Mouse (Mus musculus) heart, embryonic 15.5 days (tissue): ENCODE results near the gene Rpsa. TPM values are rescaled to one million over a fixed set of nuclear protein-coding genes. Genes with fewer than 3 reads are reported as not detected.

Experiments
- ATAC-seq: fragments of 200-750 bp; cut with Nextera tagmentation; replicated peaks from 2 replicates; pipeline ENCODE4 v1.8.0; 2017; ENCODE audit warnings: low read depth, moderate TSS enrichment; ENCODE audit not compliant: insufficient number of reproducible peaks, insufficient read depth, low FRiP score
- H3K27ac ChIP-seq: fragments of 300-500 bp; sonication (generic); 2 replicates; pipeline ENCODE4 v1.5.1; 2015; ENCODE audit warnings: mild to moderate bottlenecking, inconsistent platforms
- H3K27me3 ChIP-seq: fragments of 300-500 bp; sonication (generic); 2 replicates; pipeline ENCODE4 v1.6.1; 2015; ENCODE audit warnings: inconsistent platforms
- H3K36me3 ChIP-seq: fragments of 300-500 bp; sonication (generic); 2 replicates; pipeline ENCODE4 v1.6.1; 2015; ENCODE audit warnings: mild to moderate bottlenecking, inconsistent platforms
- H3K4me1 ChIP-seq: fragments of 300-500 bp; sonication (generic); replicated peaks from 2 replicates; pipeline ENCODE4 v1.6.1; 2015; ENCODE audit warnings: inconsistent platforms
- H3K4me2 ChIP-seq: fragments of 300-500 bp; sonication (generic); 2 replicates; pipeline ENCODE4 v1.6.1; 2015; ENCODE audit warnings: inconsistent platforms, mild to moderate bottlenecking, moderate library complexity
- H3K4me3 ChIP-seq: fragments of 300-500 bp; sonication (generic); 2 replicates; pipeline ENCODE4 v1.5.1; 2015; ENCODE audit warnings: mild to moderate bottlenecking, inconsistent platforms
- H3K9ac ChIP-seq: fragments of 300-500 bp; sonication (generic); 2 replicates; pipeline ENCODE4 v1.6.1; 2015; ENCODE audit warnings: mild to moderate bottlenecking, inconsistent platforms
- H3K9me3 ChIP-seq: fragments of 300-500 bp; sonication (generic); replicated peaks from 2 replicates; pipeline ENCODE4 v1.6.1; 2016; ENCODE audit warnings: inconsistent platforms
- WGBS: fragments of 180-500 bp; shearing (Covaris S2); methylation state at CpG from one replicate; pipeline ENCODE4 v1.1.7; 2015; ENCODE audit warnings: mixed read lengths; 5-methylcytosine and 5-hydroxymethylcytosine counted together
- polyA plus RNA-seq: library from polyadenylated mRNA; unstranded; fragments of >200 nt; fragmentation: Nextera tagmentation; extraction: Ambion mirVana; gene quantifications from 2 replicates; pipeline ENCODE4 v1.2.1, GENCODE M21; 2015

Rpsa gene
- polyA plus RNA-seq, 1 experiment from 2014 or later = 679 TPM

DNA sequence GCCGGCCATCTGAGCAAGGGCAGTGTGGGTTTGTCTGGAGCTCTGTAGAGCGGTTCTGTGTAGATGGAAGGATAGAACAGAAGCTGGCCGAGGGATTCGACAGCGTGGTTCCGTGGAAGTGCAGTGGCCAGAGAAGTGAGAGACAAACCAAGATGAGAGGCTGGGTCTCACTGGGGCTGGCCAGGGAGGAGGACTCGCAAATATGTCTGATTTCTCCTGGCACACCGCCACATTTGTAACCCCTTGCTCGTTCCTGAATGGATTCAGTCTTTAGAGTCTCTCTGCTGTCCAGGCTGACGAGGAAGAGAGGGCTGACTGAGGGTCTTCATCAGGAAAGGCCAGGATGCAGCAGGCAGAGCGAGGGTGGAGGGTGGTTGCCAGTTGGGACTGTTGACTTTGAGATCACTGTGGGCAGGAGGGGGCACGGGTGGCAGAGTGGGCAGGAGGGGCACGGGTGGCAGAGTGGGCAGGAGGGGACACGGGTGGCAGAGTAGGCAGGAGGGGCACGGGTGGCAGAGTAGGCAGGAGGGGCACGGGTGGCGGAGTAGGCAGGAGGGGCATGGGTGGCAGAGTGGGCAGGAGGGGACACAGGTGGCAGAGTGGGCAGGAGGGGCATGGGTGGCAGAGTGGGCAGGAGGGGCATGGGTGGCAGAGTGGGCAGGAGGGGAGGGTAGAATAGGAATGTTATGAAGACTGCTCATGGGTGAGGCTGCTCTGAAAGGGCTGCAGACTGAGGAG is 13.3 kb upstream of the Rpsa start:
- ATAC-seq = no peak
- H3K4me2 ChIP-seq = no peak overlapping the region
- no peak overlapping the region for H3K27ac ChIP-seq

GRCm38 (mm10) chr9:120114789-120115151 is 12.7 kb upstream of the Rpsa start:
- Histone ChIP-seq H3K27ac (no peak overlapping the region), H3K4me2 (no peak overlapping the region), H3K27me3 (no peaks in the 10 kb centered on the region), H3K9ac (no peak overlapping the region), H3K9me3 (no peaks in the 10 kb centered on the region), H3K4me1 (peaks cover 15% of the 10 kb centered on the region), H3K36me3 (peaks cover 14% of the 10 kb centered on the region; the same call in 1 of the 2 replicates), H3K4me3 (no peak overlapping the region)
- ATAC-seq = no peak
- 100% methylated on average over 2 of the region's 2 CpGs for WGBS

More for the DNA sequence above, 13.3 kb upstream of the Rpsa start:
- no peaks in the 10 kb centered on the region for H3K9me3 ChIP-seq
- H3K27me3 ChIP-seq = no peaks in the 10 kb centered on the region
- H3K36me3 ChIP-seq = peaks cover 9% of the 10 kb centered on the region; the same call in 1 of the 2 replicates
- peaks cover 15% of the 10 kb centered on the region for H3K4me1 ChIP-seq
- H3K4me3 ChIP-seq = no peak overlapping the region
- WGBS = 84% methylated on average over 17 of the region's 17 CpGs
- no peak overlapping the region for H3K9ac ChIP-seq

- ATAC-seq = no peak
- Histone ChIP-seq H3K36me3 (peaks cover 21% of the 10 kb centered on the region; the same call in 1 of the 2 replicates), H3K4me1 (peaks cover 15% of the 10 kb centered on the region), H3K27ac (no peak overlapping the region), H3K9me3 (no peaks in the 10 kb centered on the region), H3K9ac (no peak overlapping the region), H3K4me2 (no peak overlapping the region), H3K27me3 (no peaks in the 10 kb centered on the region), H3K4me3 (no peak overlapping the region)
- WGBS = 54% methylated on average over 5 of the region's 5 CpGs
Measured at GRCm38 (mm10) chr9:120115580-120115979, 11.9 kb upstream of the Rpsa start.

GRCm38 (mm10) chr9:120116184-120116624 is 11.3 kb upstream of the Rpsa start:
- Histone ChIP-seq H3K27ac (no peak overlapping the region), H3K9ac (no peak overlapping the region), H3K27me3 (no peaks in the 10 kb centered on the region), H3K4me3 (no peak overlapping the region), H3K36me3 (peaks cover 26% of the 10 kb centered on the region), H3K9me3 (no peaks in the 10 kb centered on the region), H3K4me1 (peaks cover 10% of the 10 kb centered on the region), H3K4me2 (0 out of 2 replicates have a peak overlapping the region, but pooled peaks have one; percentile 9)
- WGBS = 73% methylated on average over 8 of the region's 8 CpGs
- no peak for ATAC-seq

DNA sequence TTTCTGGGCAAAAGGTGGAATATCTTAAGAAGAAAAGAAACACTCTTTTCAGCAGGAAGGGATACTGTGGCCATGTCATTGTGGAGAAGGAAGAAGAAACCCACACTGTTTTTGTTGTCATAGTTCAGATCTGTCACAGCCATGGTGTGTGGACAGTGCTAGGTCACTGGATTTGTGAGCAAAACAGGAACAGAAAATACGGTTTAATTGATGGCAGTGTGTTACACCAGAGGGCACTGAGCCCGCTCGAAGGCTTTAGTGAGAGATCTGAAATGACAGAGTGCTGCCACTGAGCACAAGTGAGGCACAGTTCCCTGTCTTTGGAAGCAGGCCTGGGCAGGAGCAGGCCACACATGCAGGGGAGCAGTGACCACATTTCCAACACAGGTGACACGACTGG is 9.3 kb upstream of the Rpsa start:
- Histone ChIP-seq H3K36me3 (peaks cover 38% of the 10 kb centered on the region), H3K9me3 (no peaks in the 10 kb centered on the region), H3K9ac (no peak overlapping the region), H3K4me1 (peaks cover 7% of the 10 kb centered on the region), H3K27ac (no peak overlapping the region), H3K4me2 (no peak overlapping the region), H3K4me3 (no peak overlapping the region), H3K27me3 (no peaks in the 10 kb centered on the region)
- WGBS = 86% methylated on average over 4 of the region's 4 CpGs
- ATAC-seq = no peak

GRCm38 (mm10) chr9:120120503-120120902 is 7.0 kb upstream of the Rpsa start:
- ATAC-seq = no peak
- no peak overlapping the region for H3K4me3 ChIP-seq
- H3K9ac ChIP-seq = no peak overlapping the region
- H3K27me3 ChIP-seq = no peaks in the 10 kb centered on the region
- peaks cover 5% of the 10 kb centered on the region for H3K4me1 ChIP-seq
- peaks cover 49% of the 10 kb centered on the region for H3K36me3 ChIP-seq
- H3K4me2 ChIP-seq = no peak overlapping the region
- H3K9me3 ChIP-seq = no peaks in the 10 kb centered on the region
- WGBS = 92% methylated on average over 7 of the region's 7 CpGs
- H3K27ac ChIP-seq = no peak overlapping the region

- no peak for ATAC-seq
- Histone ChIP-seq H3K9me3 (no peaks in the 10 kb centered on the region), H3K27ac (peak overlapping the region; percentile 87), H3K4me2 (peak overlapping the region; percentile 74), H3K4me3 (peak overlapping the region; percentile 100), H3K27me3 (no peaks in the 10 kb centered on the region), H3K36me3 (peaks cover 49% of the 10 kb centered on the region), H3K9ac (peak overlapping the region; percentile 61; the same call in 1 of the 2 replicates), H3K4me1 (peaks cover 17% of the 10 kb centered on the region)
- 61% methylated on average over 11 of the region's 11 CpGs for WGBS
Measured at GRCm38 (mm10) chr9:120126868-120127267, 621 bp upstream of the Rpsa start.

DNA sequence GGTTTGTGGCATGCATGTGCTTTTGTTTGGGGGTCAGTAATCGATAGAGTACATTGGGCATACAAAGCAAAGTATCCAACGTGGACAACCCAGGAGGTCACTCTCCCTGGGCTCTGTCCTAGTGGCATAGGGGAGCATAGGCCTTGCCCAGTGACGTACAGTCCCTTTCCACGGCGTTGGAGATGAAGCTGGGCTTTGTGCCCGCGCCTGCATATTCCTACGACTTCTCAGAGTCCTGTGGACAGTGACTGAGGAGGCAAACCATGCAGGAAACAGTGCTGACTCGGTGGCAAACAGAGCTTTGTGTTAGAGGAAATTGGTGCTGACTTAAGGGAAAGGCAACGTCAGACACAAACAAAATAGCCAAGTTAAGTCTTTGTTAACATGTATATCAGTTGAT is 1.8 kb downstream of the Rpsa start:
- H3K27me3 ChIP-seq = no peaks in the 10 kb centered on the region
- H3K27ac ChIP-seq = 0 out of 2 replicates have a peak overlapping the region, but pooled peaks have one; percentile 1
- H3K4me2 ChIP-seq = peak overlapping the region; percentile 74
- peaks cover 17% of the 10 kb centered on the region for H3K4me1 ChIP-seq
- 64% methylated on average over 10 of the region's 10 CpGs for WGBS
- peak overlapping the region; percentile 100 for H3K4me3 ChIP-seq
- peak overlapping the region; percentile 100 for H3K9ac ChIP-seq
- no peaks in the 10 kb centered on the region for H3K9me3 ChIP-seq
- peaks cover 42% of the 10 kb centered on the region for H3K36me3 ChIP-seq
- no peak for ATAC-seq

DNA sequence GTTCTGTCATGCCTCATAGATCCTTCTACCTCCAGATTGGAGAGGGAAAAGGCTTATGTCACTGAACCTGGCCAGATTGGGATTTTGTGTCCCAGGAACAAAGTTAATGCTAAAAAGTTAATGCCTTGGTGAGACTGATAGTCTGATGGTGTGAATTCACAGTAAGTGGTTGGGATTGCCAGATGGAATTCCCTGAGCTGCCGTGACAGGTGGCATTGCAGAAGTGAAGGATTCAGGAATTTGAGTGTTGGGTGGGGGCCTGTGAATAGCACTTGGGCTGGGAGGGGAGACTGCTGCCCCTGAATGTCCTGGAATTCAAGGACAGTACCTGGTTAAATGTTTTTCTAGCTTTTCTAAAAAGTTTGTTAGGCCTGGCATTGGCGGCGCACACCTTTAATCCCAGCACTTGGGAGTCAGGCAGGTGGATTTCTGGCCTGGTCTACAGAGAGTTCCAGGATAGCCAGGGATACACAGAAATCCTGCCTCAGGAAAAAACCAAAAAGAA is 4.3 kb downstream of the Rpsa start:
- WGBS = 85% methylated on average over 3 of the region's 3 CpGs
- peaks cover 40% of the 10 kb centered on the region for H3K36me3 ChIP-seq
- no peak overlapping the region for H3K27ac ChIP-seq
- no peak overlapping the region for H3K4me3 ChIP-seq
- H3K4me1 ChIP-seq = peaks cover 17% of the 10 kb centered on the region
- no peak overlapping the region for H3K9ac ChIP-seq
- no peak for ATAC-seq
- H3K9me3 ChIP-seq = no peaks in the 10 kb centered on the region
- H3K4me2 ChIP-seq = no peak overlapping the region
- no peaks in the 10 kb centered on the region for H3K27me3 ChIP-seq

- WGBS = 29% methylated on average over 8 of the region's 8 CpGs
- Histone ChIP-seq H3K9ac (no peak overlapping the region), H3K36me3 (peaks cover 40% of the 10 kb centered on the region), H3K4me3 (no peak overlapping the region), H3K4me2 (no peak overlapping the region), H3K27ac (no peak overlapping the region), H3K27me3 (no peaks in the 10 kb centered on the region), H3K4me1 (peaks cover 17% of the 10 kb centered on the region), H3K9me3 (no peaks in the 10 kb centered on the region)
- no peak for ATAC-seq
Measured at GRCm38 (mm10) chr9:120132980-120133754, 5.7 kb downstream of the Rpsa start.

DNA sequence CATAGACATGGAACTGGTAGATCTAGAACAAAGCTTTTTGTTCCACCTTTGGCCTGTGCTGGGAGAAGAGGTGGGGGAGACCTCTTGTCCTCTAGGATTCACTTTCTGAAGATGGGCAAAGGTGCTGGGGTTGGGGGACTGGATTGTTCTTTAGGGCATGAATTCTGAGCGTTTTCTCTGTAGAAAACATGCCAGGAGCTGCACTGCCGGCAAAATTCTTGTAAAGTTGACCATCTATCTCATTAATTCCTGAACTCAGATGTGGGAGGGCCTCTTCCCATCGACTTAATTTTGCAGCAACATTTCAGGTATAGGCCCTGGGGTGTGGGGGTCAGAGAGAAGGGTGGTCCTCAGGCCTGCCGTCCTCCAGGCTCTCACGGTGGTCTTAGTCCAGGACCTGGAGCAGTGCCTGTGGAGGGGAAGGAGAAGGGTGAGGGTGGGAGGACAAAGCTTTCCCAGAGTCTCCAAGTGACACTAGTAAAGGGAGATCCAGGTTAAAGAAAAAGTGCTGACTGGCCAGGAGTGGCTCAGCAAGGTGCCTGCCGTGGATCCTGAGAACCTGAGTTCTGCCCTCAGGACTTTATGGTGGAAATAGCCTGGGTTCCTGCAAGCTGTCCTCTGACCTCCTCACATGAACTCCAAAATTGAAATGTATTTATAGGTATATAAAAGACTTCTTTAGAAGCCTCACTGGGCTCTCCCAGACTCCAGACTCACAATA is 6.4 kb downstream of the Rpsa start:
- WGBS = 46% methylated on average over 6 of the region's 6 CpGs
- ATAC-seq = no peak
- no peak overlapping the region for H3K4me2 ChIP-seq
- no peak overlapping the region for H3K4me3 ChIP-seq
- no peak overlapping the region for H3K27ac ChIP-seq
- peaks cover 36% of the 10 kb centered on the region for H3K36me3 ChIP-seq
- no peak overlapping the region for H3K9ac ChIP-seq
- no peaks in the 10 kb centered on the region for H3K9me3 ChIP-seq
- no peaks in the 10 kb centered on the region for H3K27me3 ChIP-seq
- H3K4me1 ChIP-seq = peaks cover 12% of the 10 kb centered on the region
